Mouse (Mus musculus): ENCODE data around the gene Rexo2.

Rexo2 gene

GRCm38 (mm10) chr9:48473131-48473530 is 7.3 kb downstream of the Rexo2 start:
- in situ Hi-C loops (cut with MboI; ENCODE audit: low sequenced_read_pairs) = no loop called here

GRCm38 (mm10) chr9:48472441-48473025 is 7.9 kb downstream of the Rexo2 start:
- in situ Hi-C loops (cut with MboI; ENCODE audit: low sequenced_read_pairs) = no loop called here

GRCm38 (mm10) chr9:48467471-48467870 is 13.0 kb downstream of the Rexo2 start:
- in situ Hi-C loops (cut with MboI; ENCODE audit: low sequenced_read_pairs) = loop anchor here (10.0 kb wide), 1 partner anchor 97 kb away; no protein-coding TSS in a partner anchor

- in situ Hi-C loops (cut with MboI; ENCODE audit: low sequenced_read_pairs) = loop anchor here (10.0 kb wide), 1 partner anchor 98 kb away; no protein-coding TSS in a partner anchor
Observed at GRCm38 (mm10) chr9:48466804-48467203, 13.6 kb downstream of the Rexo2 start.

- in situ Hi-C loops (cut with MboI; ENCODE audit: low sequenced_read_pairs) = loop anchor here (10.0 kb wide), 1 partner anchor 99 kb away; no protein-coding TSS in a partner anchor
Observed at GRCm38 (mm10) chr9:48465671-48466070, 14.8 kb downstream of the Rexo2 start.

GRCm38 (mm10) chr9:48461545-48461944 is 18.9 kb downstream of the Rexo2 start:
- in situ Hi-C loops (cut with MboI; ENCODE audit: low sequenced_read_pairs) = loop anchor here (10.0 kb wide), 1 partner anchor 103 kb away; no protein-coding TSS in a partner anchor

GRCm38 (mm10) chr9:48460720-48461119 is 19.7 kb downstream of the Rexo2 start:
- in situ Hi-C loops (cut with MboI; ENCODE audit: low sequenced_read_pairs) = loop anchor here (10.0 kb wide), 1 partner anchor 104 kb away; no protein-coding TSS in a partner anchor

- in situ Hi-C loops (cut with MboI; ENCODE audit: low sequenced_read_pairs) = no loop called here
Observed at GRCm38 (mm10) chr9:48459391-48459790, 21.0 kb downstream of the Rexo2 start.

GRCm38 (mm10) chr9:48458879-48459278 is 21.5 kb downstream of the Rexo2 start:
- in situ Hi-C loops (cut with MboI; ENCODE audit: low sequenced_read_pairs) = no loop called here

- in situ Hi-C loops (cut with MboI; ENCODE audit: low sequenced_read_pairs) = no loop called here
Observed at GRCm38 (mm10) chr9:48455961-48456360, 24.5 kb downstream of the Rexo2 start.

- in situ Hi-C loops (cut with MboI; ENCODE audit: low sequenced_read_pairs) = no loop called here
Observed at GRCm38 (mm10) chr9:48450066-48450465, 30.4 kb downstream of the Rexo2 start.

GRCm38 (mm10) chr9:48447783-48448209 is 32.6 kb downstream of the Rexo2 start:
- in situ Hi-C loops (cut with MboI; ENCODE audit: low sequenced_read_pairs) = loop anchor here (10.0 kb wide), 1 partner anchor 183 kb away; no protein-coding TSS in a partner anchor

- in situ Hi-C loops (cut with MboI; ENCODE audit: low sequenced_read_pairs) = loop anchor here (10.0 kb wide), 1 partner anchor 180 kb away; no protein-coding TSS in a partner anchor
Observed at GRCm38 (mm10) chr9:48444821-48445220, 35.6 kb downstream of the Rexo2 start.

- in situ Hi-C loops (cut with MboI; ENCODE audit: low sequenced_read_pairs) = loop anchor here (10.0 kb wide), 1 partner anchor 179 kb away; no protein-coding TSS in a partner anchor
Observed at GRCm38 (mm10) chr9:48443873-48444272, 36.5 kb downstream of the Rexo2 start.

GRCm38 (mm10) chr9:48432449-48432848 is 48.0 kb downstream of the Rexo2 start:
- in situ Hi-C loops (cut with MboI; ENCODE audit: low sequenced_read_pairs) = no loop called here

GRCm38 (mm10) chr9:48427176-48427575 is 53.2 kb downstream of the Rexo2 start:
- in situ Hi-C loops (cut with MboI; ENCODE audit: low sequenced_read_pairs) = no loop called here

- in situ Hi-C loops (cut with MboI; ENCODE audit: low sequenced_read_pairs) = no loop called here
Observed at GRCm38 (mm10) chr9:48423256-48423655, 57.2 kb downstream of the Rexo2 start.

GRCm38 (mm10) chr9:48422382-48422781 is 58.0 kb downstream of the Rexo2 start:
- in situ Hi-C loops (cut with MboI; ENCODE audit: low sequenced_read_pairs) = no loop called here

- in situ Hi-C loops (cut with MboI; ENCODE audit: low sequenced_read_pairs) = no loop called here
Observed at GRCm38 (mm10) chr9:48421561-48421960, 58.9 kb downstream of the Rexo2 start.

- in situ Hi-C loops (cut with MboI; ENCODE audit: low sequenced_read_pairs) = no loop called here
Observed at GRCm38 (mm10) chr9:48421029-48421428, 59.4 kb downstream of the Rexo2 start.

GRCm38 (mm10) chr9:48420437-48420836 is 60.0 kb downstream of the Rexo2 start:
- in situ Hi-C loops (cut with MboI; ENCODE audit: low sequenced_read_pairs) = no loop called here

GRCm38 (mm10) chr9:48418829-48419228 is 61.6 kb downstream of the Rexo2 start:
- in situ Hi-C loops (cut with MboI; ENCODE audit: low sequenced_read_pairs) = no loop called here

Measured in CH12F3 (cell line).